Mouse (Mus musculus) heart, embryonic 16.5 days (tissue): ENCODE measurements around the gene Eif2ak2. TPM values are rescaled to one million over a fixed set of nuclear protein-coding genes. Genes with fewer than 3 reads are reported as not detected.

ENCODE experiments used
- ATAC-seq: fragments of 200-750 bp; cut with Nextera tagmentation; replicated peaks from 2 replicates; pipeline ENCODE4 v1.8.0; 2017; ENCODE audit warnings: moderate number of reproducible peaks; ENCODE audit not compliant: insufficient read depth, low FRiP score; ENCODE audit errors: extremely low read depth
- H3K27ac ChIP-seq: fragments of 300-500 bp; sonication (generic); 2 replicates; pipeline ENCODE4 v1.5.1; 2014; ENCODE audit warnings: mild to moderate bottlenecking, low read length, control low read depth, moderate library complexity
- H3K27me3 ChIP-seq: fragments of 300-500 bp; sonication (generic); 2 replicates; pipeline ENCODE4 v1.6.1; 2014; ENCODE audit warnings: low read length, mixed read lengths; ENCODE audit not compliant: control insufficient read depth, insufficient read depth
- H3K36me3 ChIP-seq: fragments of 300-500 bp; sonication (generic); 2 replicates; pipeline ENCODE4 v1.6.1; 2014; ENCODE audit not compliant: control insufficient read depth, insufficient read depth
- H3K4me1 ChIP-seq: fragments of 300-500 bp; sonication (generic); 2 replicates; pipeline ENCODE4 v1.6.1; 2014; ENCODE audit warnings: low read length, mixed read lengths; ENCODE audit not compliant: control insufficient read depth, insufficient read depth
- H3K4me2 ChIP-seq: fragments of 300-500 bp; sonication (generic); 2 replicates; pipeline ENCODE4 v1.6.1; 2014; ENCODE audit warnings: low read depth, mild to moderate bottlenecking, control low read depth, low read length
- H3K4me3 ChIP-seq: fragments of 300-500 bp; sonication (generic); 2 replicates; pipeline ENCODE4 v1.5.1; 2014; ENCODE audit warnings: mild to moderate bottlenecking, control low read depth, low read length
- H3K9ac ChIP-seq: fragments of 300-500 bp; sonication (generic); 2 replicates; pipeline ENCODE4 v1.6.1; 2014; ENCODE audit warnings: low read length, control low read depth
- H3K9me3 ChIP-seq: fragments of 300-500 bp; sonication (generic); replicated peaks from 2 replicates; pipeline ENCODE4 v1.6.1; 2016; ENCODE audit warnings: low read length; ENCODE audit not compliant: control insufficient read depth
- WGBS: fragments of 180-500 bp; shearing (Covaris S2); extraction: QIAGEN DNeasy Blood & Tissue Kit; methylation state at CpG from one replicate; pipeline ENCODE4 v1.1.7; 2014; 5-methylcytosine and 5-hydroxymethylcytosine counted together
- polyA plus RNA-seq: library from polyadenylated mRNA; unstranded; fragments of >200 nt; fragmentation: Nextera tagmentation; extraction: Ambion mirVana; gene quantifications from 2 replicates; pipeline ENCODE4 v1.2.1, GENCODE M21; 2015

Gene Eif2ak2
- 9.6 and 10.4 TPM in 2 replicates for polyA plus RNA-seq

DNA sequence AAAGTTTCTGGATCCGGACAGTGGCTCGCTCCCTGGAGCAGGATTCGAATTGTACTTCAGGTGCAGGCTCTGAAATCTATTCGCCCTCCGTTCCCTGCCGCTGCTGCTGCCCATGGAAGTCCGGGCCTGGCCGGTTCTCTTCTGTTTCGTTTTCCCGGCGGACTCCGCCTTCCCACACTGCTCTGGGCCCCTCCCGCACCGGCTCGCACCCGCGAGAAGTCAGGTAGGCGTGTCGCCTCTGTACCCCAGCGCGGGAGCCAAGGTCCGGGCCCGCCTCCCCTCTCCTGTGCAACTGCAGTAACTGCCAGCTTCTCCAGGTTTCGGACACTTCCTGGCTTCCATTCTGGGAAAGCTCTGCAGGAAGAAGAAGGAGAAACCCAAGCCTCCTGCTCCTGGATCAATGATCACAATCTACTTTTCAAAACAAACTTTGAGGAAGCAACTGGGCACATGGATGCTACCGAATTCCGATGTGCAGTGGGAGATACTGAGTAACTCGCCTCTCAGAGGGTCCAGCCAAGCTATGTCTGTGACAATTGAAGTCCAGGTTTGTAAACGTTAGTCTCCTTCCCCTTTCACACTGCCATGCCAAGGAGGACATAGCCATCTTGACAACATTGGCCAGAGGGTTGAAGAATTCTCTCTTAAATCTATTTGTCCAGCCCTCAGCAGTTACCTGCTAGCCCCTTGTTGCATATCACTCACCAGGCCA lies at the start of gene Eif2ak2:
TSS of gene Eif2ak2 (minus strand) at position 173 of the 712 bp plus-strand sequence.
- ATAC-seq, result peak; percentile 99
- peak within 1 kb of the TSS; percentile 57 for H3K4me2 ChIP-seq
- 1% methylated on average over 28 of the region's 28 CpGs for WGBS
- peak within 1 kb of the TSS; percentile 84 for H3K4me3 ChIP-seq
- peaks cover 7% of the 10 kb centered on the region for H3K36me3 ChIP-seq
- H3K27ac ChIP-seq, result peak within 1 kb of the TSS; percentile 87
- H3K4me1 ChIP-seq, result peaks cover 8% of the 10 kb centered on the region
- H3K9me3 ChIP-seq, result peaks cover 2% of the 10 kb centered on the region; the same call in 1 of the 2 replicates
- peak within 1 kb of the TSS; percentile 88 for H3K9ac ChIP-seq
- H3K27me3 ChIP-seq, result no peaks in the 10 kb centered on the region

DNA sequence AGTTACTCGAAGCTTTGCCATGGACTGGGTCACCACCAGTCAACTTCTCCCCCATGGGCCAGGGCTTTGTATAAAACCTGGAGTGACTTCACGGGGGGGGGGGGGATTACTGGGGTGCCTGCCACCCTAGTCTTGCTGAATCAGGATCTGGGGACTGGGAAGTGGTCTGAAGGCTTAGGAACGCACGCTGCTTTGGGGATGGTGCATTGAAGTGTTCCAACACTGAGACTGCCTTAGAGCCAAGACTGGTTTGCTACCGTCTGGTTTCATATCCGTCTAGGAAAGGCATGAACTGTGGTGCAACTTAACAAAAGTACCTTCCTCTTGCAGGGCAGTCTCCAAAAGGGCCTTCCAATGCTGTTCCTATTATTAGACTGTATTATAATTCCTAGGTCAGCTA lies 35.3 kb upstream of the Eif2ak2 start:
- no peak overlapping the region for H3K4me3 ChIP-seq
- peaks cover 8% of the 10 kb centered on the region for H3K4me1 ChIP-seq
- H3K9me3 ChIP-seq, result no peaks in the 10 kb centered on the region
- H3K4me2 ChIP-seq, result peak overlapping the region; percentile 90
- WGBS, result 48% methylated on average over 6 of the region's 6 CpGs
- ATAC-seq, result no peak
- H3K27ac ChIP-seq, result no peak overlapping the region
- H3K27me3 ChIP-seq, result no peaks in the 10 kb centered on the region
- H3K9ac ChIP-seq, result peak overlapping the region; percentile 93; the same call in 1 of the 2 replicates
- H3K36me3 ChIP-seq, result peaks cover 30% of the 10 kb centered on the region

DNA sequence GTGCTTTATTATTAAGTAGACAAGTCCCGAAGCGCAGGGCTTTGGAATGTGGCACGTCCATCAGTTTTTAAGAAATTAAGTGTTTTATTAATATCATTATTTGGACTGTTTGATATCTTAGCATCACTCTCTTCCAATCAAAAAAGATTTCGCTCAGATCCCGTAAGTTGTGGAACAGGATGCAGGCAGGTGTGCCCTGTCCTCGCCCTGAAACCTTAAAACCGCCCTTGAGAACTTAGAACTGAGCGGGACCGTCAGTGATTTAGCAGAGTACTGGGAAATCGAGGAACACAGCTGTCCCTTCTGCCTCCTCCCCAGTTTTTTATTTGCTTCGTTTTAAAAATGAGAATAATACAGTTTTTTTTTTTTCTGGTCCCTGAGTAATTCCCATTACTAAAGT lies 34.5 kb upstream of the Eif2ak2 start:
- 2% methylated on average over 11 of the region's 11 CpGs for WGBS
- Histone ChIP-seq H3K4me1 (peaks cover 8% of the 10 kb centered on the region), H3K9me3 (no peaks in the 10 kb centered on the region), H3K27me3 (no peaks in the 10 kb centered on the region), H3K4me3 (peak overlapping the region; percentile 88), H3K9ac (peak overlapping the region; percentile 93), H3K36me3 (peaks cover 25% of the 10 kb centered on the region), H3K4me2 (peak overlapping the region; percentile 90), H3K27ac (peak overlapping the region; percentile 93)
- no peak for ATAC-seq

DNA sequence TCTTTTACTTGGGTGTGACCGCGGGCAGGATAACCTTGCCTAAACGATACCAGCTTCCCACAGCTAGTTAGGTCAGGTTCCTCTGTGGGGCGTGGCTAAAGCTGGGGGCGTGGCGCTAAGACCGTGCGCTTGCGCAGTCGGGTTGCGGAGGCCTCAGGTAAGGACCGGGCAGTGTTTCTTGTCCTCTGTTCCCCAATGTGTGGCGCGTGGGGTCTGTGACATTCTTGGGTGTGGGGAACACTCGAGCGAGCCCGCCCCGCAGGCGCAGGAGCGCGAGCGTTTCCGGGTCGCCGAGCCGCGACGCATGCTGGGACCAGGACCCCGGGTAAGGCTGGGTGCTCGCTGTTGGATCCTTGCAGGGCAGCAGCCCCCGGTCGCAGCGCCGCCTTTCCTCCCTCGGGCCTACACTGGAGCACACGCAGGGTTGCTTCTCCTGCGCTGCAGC lies 34.0 kb upstream of the Eif2ak2 start, which contains the start of gene Cebpzos:
TSS of gene Cebpzos (plus strand) at position 132 of the 445 bp plus-strand sequence.
- H3K27ac ChIP-seq, result peak within 1 kb of the TSS; percentile 93
- no peaks in the 10 kb centered on the region for H3K9me3 ChIP-seq
- H3K4me3 ChIP-seq, result peak within 1 kb of the TSS; percentile 88
- H3K4me2 ChIP-seq, result peak within 1 kb of the TSS; percentile 90
- H3K9ac ChIP-seq, result peak within 1 kb of the TSS; percentile 93
- H3K36me3 ChIP-seq, result peaks cover 20% of the 10 kb centered on the region
- peak; percentile 93 for ATAC-seq
- H3K27me3 ChIP-seq, result no peaks in the 10 kb centered on the region
- WGBS, result under 1% methylated on average over 37 of the region's 37 CpGs
- peaks cover 8% of the 10 kb centered on the region for H3K4me1 ChIP-seq

DNA sequence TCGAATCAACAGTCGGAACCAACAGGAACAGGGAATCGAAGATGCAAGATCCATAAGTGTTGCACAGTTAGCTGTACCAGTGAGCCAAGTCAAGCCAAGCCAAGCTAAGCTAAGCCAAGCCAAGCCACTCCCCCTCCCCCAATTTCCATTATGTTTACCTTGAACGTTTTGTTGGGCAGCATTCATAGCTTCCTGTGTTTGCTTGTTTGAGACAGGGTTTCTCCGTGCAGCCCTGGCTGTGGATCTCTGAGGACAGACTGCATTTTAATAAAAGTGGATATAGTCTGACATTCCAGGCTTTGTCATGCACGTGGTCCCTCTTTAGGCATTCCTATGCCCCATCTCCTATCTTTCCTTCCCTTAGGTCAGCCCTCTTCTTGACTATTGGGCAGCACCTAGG lies 33.4 kb upstream of the Eif2ak2 start:
- Histone ChIP-seq H3K4me3 (peak overlapping the region; percentile 88), H3K9ac (peak overlapping the region; percentile 93), H3K9me3 (no peaks in the 10 kb centered on the region), H3K36me3 (peaks cover 16% of the 10 kb centered on the region), H3K27ac (peak overlapping the region; percentile 93), H3K27me3 (no peaks in the 10 kb centered on the region), H3K4me2 (peak overlapping the region; percentile 90), H3K4me1 (peaks cover 8% of the 10 kb centered on the region)
- ATAC-seq, result no peak
- 53% methylated on average over 6 of the region's 6 CpGs for WGBS

DNA sequence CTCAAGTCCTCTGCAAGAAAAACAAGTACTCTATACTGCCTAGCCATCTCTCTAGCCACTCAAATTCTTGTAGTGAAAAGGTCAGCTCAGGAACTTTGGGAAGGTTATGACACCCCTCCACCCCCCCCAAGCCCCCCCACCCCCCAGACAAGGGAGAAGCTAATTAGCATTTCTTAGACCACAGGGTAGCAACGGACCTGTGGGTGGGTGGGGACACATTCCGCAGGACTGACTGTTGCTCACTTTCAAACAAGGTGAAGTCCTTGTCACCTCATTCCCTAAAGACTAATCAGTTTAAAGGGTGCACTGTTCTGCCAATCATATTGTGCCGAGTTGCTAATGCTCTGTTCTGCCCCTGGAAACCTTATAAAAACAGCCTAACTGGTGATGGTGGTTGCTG lies 31.5 kb upstream of the Eif2ak2 start:
- 81% methylated on average over 3 of the region's 3 CpGs for WGBS
- Histone ChIP-seq H3K27ac (no peak overlapping the region), H3K4me3 (no peak overlapping the region), H3K27me3 (no peaks in the 10 kb centered on the region), H3K4me1 (peaks cover 8% of the 10 kb centered on the region), H3K36me3 (peaks cover 6% of the 10 kb centered on the region; the same call in 1 of the 2 replicates), H3K4me2 (no peak overlapping the region), H3K9ac (no peak overlapping the region), H3K9me3 (no peaks in the 10 kb centered on the region)
- no peak for ATAC-seq

DNA sequence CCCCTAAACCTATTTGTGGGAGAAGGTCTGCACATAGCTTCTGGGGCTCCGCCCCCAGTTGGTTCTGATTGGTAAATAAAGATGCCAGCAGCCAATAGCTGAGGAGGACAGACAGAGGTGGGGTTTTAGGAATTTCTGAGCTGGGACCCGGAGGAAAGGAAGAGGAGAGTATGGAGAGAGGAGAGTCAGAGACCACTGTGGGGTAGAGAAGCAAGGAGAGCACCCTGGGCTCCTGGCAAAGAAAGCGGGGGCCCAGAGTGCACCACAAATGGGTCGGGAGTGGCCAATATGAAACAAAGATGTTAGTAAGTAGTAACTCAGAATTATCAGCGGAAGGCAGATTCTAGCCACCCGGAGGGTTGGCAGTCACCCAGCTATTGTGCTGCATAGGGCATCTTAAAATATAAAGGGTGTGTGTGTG lies 30.5 kb upstream of the Eif2ak2 start:
- Histone ChIP-seq H3K9ac (0 out of 2 replicates have a peak overlapping the region, but pooled peaks have one; percentile 1), H3K27ac (no peak overlapping the region)

DNA sequence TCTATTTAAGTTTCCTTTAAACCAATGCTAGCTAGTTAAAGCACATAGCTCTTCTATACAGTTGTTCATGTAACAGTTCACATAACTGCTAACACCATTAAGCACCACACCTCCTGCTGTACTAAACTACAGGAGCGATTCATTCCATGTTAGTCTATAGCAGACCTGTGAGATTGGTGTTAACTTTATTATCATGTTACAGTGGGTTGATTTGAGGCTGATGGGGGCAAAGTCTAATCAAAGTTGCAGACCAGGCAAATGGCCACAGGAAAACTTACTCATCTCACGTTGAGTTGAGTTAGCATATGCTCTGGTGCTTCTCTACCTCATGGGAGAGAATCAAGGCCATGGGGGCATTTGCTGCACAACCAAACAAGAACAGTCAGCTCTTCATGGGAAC lies 27.0 kb upstream of the Eif2ak2 start:
- H3K4me3 ChIP-seq, result no peak overlapping the region
- H3K36me3 ChIP-seq, result no peaks in the 10 kb centered on the region
- no peak for ATAC-seq
- H3K27ac ChIP-seq, result no peak overlapping the region
- H3K27me3 ChIP-seq, result no peaks in the 10 kb centered on the region
- no peaks in the 10 kb centered on the region for H3K9me3 ChIP-seq
- no peak overlapping the region for H3K9ac ChIP-seq
- no peaks in the 10 kb centered on the region for H3K4me1 ChIP-seq
- WGBS, result 73% methylated on average over 2 of the region's 2 CpGs
- H3K4me2 ChIP-seq, result no peak overlapping the region

More for the DNA sequence above, 30.5 kb upstream of the Eif2ak2 start:
- no peaks in the 10 kb centered on the region for H3K9me3 ChIP-seq
- no peaks in the 10 kb centered on the region for H3K36me3 ChIP-seq
- H3K27me3 ChIP-seq, result no peaks in the 10 kb centered on the region
- peak overlapping the region; percentile 53 for H3K4me3 ChIP-seq
- H3K4me2 ChIP-seq, result peak overlapping the region; percentile 61
- H3K4me1 ChIP-seq, result peaks cover 8% of the 10 kb centered on the region
- WGBS, result 23% methylated on average over 6 of the region's 6 CpGs
- peak; percentile 40; the same call in 1 of the 2 replicates for ATAC-seq

DNA sequence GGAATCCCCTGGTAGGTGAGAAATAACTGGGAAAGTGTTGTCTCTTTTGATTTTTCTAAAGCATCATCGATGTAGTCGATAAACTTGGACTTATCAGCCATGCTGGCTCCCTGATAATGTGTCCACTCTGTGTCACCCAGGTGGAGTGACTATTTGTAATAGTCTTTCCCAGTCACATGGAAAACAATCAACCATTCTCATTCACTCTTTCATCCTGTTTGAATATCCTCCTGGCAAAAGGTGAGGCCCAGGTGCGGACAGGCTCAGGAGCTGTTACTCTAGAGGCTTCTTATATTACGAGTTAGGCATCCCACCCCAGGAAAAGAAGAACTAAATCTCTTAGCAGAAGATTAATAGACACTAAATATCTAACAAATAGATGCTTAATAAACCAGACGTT lies 24.5 kb upstream of the Eif2ak2 start, which contains the start of gene Sult6b1:
TSS of gene Sult6b1 (minus strand) at position 101 of the 400 bp plus-strand sequence.
- WGBS, result 80% methylated on average over 5 of the region's 5 CpGs
- Histone ChIP-seq H3K4me1 (no peaks in the 10 kb centered on the region), H3K4me3 (no peak within 1 kb of the TSS), H3K4me2 (no peak within 1 kb of the TSS), H3K27me3 (no peaks in the 10 kb centered on the region), H3K27ac (no peak within 1 kb of the TSS), H3K36me3 (no peaks in the 10 kb centered on the region), H3K9ac (no peak within 1 kb of the TSS), H3K9me3 (no peaks in the 10 kb centered on the region)
- ATAC-seq, result no peak
